Comparison of ENCODE assay signal across 8 mouse cellular contexts in the genomic region with DNA sequence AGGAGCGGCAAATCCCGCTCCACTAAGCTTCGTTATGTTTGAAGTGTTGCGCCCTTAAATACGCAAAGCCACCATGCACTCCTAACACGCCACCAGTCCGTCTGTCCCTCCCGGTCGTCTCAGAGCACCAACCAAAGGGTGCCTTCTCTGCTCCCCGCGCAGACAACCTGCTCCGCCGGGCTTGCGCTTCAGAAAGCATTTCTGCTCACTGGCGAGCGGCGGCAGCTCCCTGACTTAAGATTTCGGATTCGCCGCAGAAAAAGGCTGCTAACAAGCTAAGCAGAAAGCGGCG. TPM values are rescaled to one million over a fixed set of nuclear protein-coding genes. Genes with fewer than 3 reads are reported as not detected.
DNase-seq lines count a peak whose midpoint lies in the region; ATAC-seq and TF ChIP-seq lines count a peak whose summit lies in the region.

No protein-coding gene starts in this region.

- peaks cover 21% of the 10 kb centered on the region; the same call in 1 of the 2 replicates for H3K36me3 ChIP-seq in limb, embryonic 11.5 days (ENCODE audit: control insufficient read depth, insufficient read depth, low read length)
- H3K36me3 ChIP-seq in stomach, embryonic 15.5 days: peaks cover 28% of the 10 kb centered on the region

- H3K4me1 ChIP-seq in cerebellum, adult 2 months (ENCODE audit: control insufficient read depth, insufficient read depth, low read length): peaks cover 12% of the 10 kb centered on the region
- H3K4me1 ChIP-seq in limb, embryonic 11.5 days (ENCODE audit: control insufficient read depth, insufficient read depth, low read length): peaks cover 5% of the 10 kb centered on the region
- H3K4me1 ChIP-seq in stomach, embryonic 15.5 days: peaks cover 18% of the 10 kb centered on the region

- H3K9ac ChIP-seq in limb, embryonic 11.5 days (ENCODE audit: low read length): peak overlapping the region; percentile 97
- peak overlapping the region; percentile 92 for H3K9ac ChIP-seq in stomach, embryonic 15.5 days

- DNase-seq in cerebellum, adult 2 months: no peak
- DNase-seq in cerebellum, adult 8-10 months: no peak
- DNase-seq in retina, embryonic 14.5 days (ENCODE audit: low spot score): peak; percentile 39
- no peak for DNase-seq in retina, postnatal 1 day
- DNase-seq in limb, embryonic 11.5 days (ENCODE audit: low spot score): no peak
- DNase-seq in natural killer cell, adult 2 months (ENCODE audit: low spot score in 2 of 2): no peak

- TF ChIP-seq POLR2A in cerebellum, adult 2 months (IDR thresholded peaks at IDR 0.05; ENCODE audit: borderline replicate concordance, insufficient read depth, low read length): no peak

- TF ChIP-seq CTCF in cerebellum, adult 2 months (IDR thresholded peaks at IDR 0.05; ENCODE audit: borderline replicate concordance, insufficient read depth, low read depth, low read length): no peak

- H3K9me3 ChIP-seq in limb, embryonic 11.5 days (ENCODE audit: control insufficient read depth, low read length): no peaks in the 10 kb centered on the region
- H3K9me3 ChIP-seq in stomach, embryonic 15.5 days: no peaks in the 10 kb centered on the region

- H3K4me2 ChIP-seq in limb, embryonic 11.5 days (ENCODE audit: low read depth, severe bottlenecking): peak overlapping the region; percentile 61
- peak overlapping the region; percentile 85 for H3K4me2 ChIP-seq in stomach, embryonic 15.5 days

- H3K4me3 ChIP-seq in cerebellum, adult 2 months (replicated peaks; ENCODE audit: insufficient read depth, low read depth, low read length): peak overlapping the region; percentile 71
- peak overlapping the region; percentile 79 for H3K4me3 ChIP-seq in limb, embryonic 11.5 days (ENCODE audit: low read depth, low read length)
- peak overlapping the region; percentile 98 for H3K4me3 ChIP-seq in stomach, embryonic 15.5 days (replicated peaks)

- H3K27ac ChIP-seq in cerebellum, adult 2 months (ENCODE audit: insufficient read depth, low read length): peak overlapping the region; percentile 35; the same call in 1 of the 2 replicates
- peak overlapping the region; percentile 93 for H3K27ac ChIP-seq in limb, embryonic 11.5 days (replicated peaks; ENCODE audit: low read depth, low read length)
- peak overlapping the region; percentile 96 for H3K27ac ChIP-seq in stomach, embryonic 15.5 days

- no peak for ATAC-seq in limb, embryonic 11.5 days (ENCODE audit: insufficient number of reproducible peaks, low FRiP score, low TSS enrichment, low read depth)
- no peak for ATAC-seq in stomach, embryonic 15.5 days (ENCODE audit: insufficient read depth, low FRiP score, low read depth)
- ATAC-seq in cerebellum, adult (ENCODE audit: insufficient number of reproducible peaks, low FRiP score, low TSS enrichment): no peak

- H3K27me3 ChIP-seq in cerebellum, adult 2 months (ENCODE audit: control insufficient read depth, insufficient read depth, low read length): no peaks in the 10 kb centered on the region
- no peaks in the 10 kb centered on the region for H3K27me3 ChIP-seq in limb, embryonic 11.5 days (ENCODE audit: control insufficient read depth, insufficient read depth, low read length)
- no peaks in the 10 kb centered on the region for H3K27me3 ChIP-seq in stomach, embryonic 15.5 days (replicated peaks)

- under 1% methylated on average over 22 of the region's 22 CpGs for WGBS in cerebellum, adult 2 months
- under 1% methylated on average over 22 of the region's 22 CpGs for WGBS in limb, embryonic 11.5 days
- under 1% methylated on average over 22 of the region's 22 CpGs for WGBS in stomach, embryonic 15.5 days

RNA-seq across cellular contexts. Expression of a gene that starts 0.4 kb away (rescaled TPM):
- polyA plus RNA-seq in cerebellum, adult 2 months (2012; rRNA removed): 680 and 720 TPM in 2 replicates
- 2,129 and 2,157 TPM in 2 replicates for polyA plus RNA-seq in limb, embryonic 11.5 days (2014; fragmentation: Nextera tagmentation; extraction: Ambion mirVana)
- 2,176 and 2,210 TPM in 2 replicates for polyA plus RNA-seq in stomach, embryonic 15.5 days (2015; fragmentation: Nextera tagmentation; extraction: Ambion mirVana)

RNA-seq across cellular contexts. Expression of a gene that starts 30.1 kb away (rescaled TPM):
- 5.1 and 5.8 TPM in 2 replicates for polyA plus RNA-seq in cerebellum, adult 2 months (2012; rRNA removed)
- 0.40 and 0.72 TPM in 2 replicates for polyA plus RNA-seq in limb, embryonic 11.5 days (2014; fragmentation: Nextera tagmentation; extraction: Ambion mirVana)
- polyA plus RNA-seq in stomach, embryonic 15.5 days (2015; fragmentation: Nextera tagmentation; extraction: Ambion mirVana): 0.58 and 0.71 TPM in 2 replicates

RNA-seq across cellular contexts. Expression of a gene that starts 33.8 kb away (rescaled TPM):
- 5.1 and 6.7 TPM in 2 replicates for polyA plus RNA-seq in cerebellum, adult 2 months (2012; rRNA removed)
- polyA plus RNA-seq in limb, embryonic 11.5 days (2014; fragmentation: Nextera tagmentation; extraction: Ambion mirVana): 58.4 and 64.3 TPM in 2 replicates
- 19.9 and 22.6 TPM in 2 replicates for polyA plus RNA-seq in stomach, embryonic 15.5 days (2015; fragmentation: Nextera tagmentation; extraction: Ambion mirVana)

RNA-seq across cellular contexts. Expression of a gene that starts 45.0 kb away (rescaled TPM):
- polyA plus RNA-seq in cerebellum, adult 2 months (2012; rRNA removed): 9.5 and 10.9 TPM in 2 replicates
- 32.5 and 34.6 TPM in 2 replicates for polyA plus RNA-seq in limb, embryonic 11.5 days (2014; fragmentation: Nextera tagmentation; extraction: Ambion mirVana)
- 15.4 and 19.4 TPM in 2 replicates for polyA plus RNA-seq in stomach, embryonic 15.5 days (2015; fragmentation: Nextera tagmentation; extraction: Ambion mirVana)

RNA-seq across cellular contexts. Expression of a gene that starts 45.1 kb away (rescaled TPM):
- 22.3 TPM in 2 replicates for polyA plus RNA-seq in cerebellum, adult 2 months (2012; rRNA removed)
- polyA plus RNA-seq in limb, embryonic 11.5 days (2014; fragmentation: Nextera tagmentation; extraction: Ambion mirVana): 29.4 and 32.8 TPM in 2 replicates
- 18.8 and 18.9 TPM in 2 replicates for polyA plus RNA-seq in stomach, embryonic 15.5 days (2015; fragmentation: Nextera tagmentation; extraction: Ambion mirVana)

Comparison
In these comparisons a context has a peak if more than half of its experiments do, and no peak if none do; other contexts are left out.
1. H3K27ac ChIP-seq: peak in every context shown above with its lines; median percentile 96 in stomach, embryonic 15.5 days; 93 in limb, embryonic 11.5 days; 35 in cerebellum, adult 2 months.